Comparison of ENCODE assay signal across 16 mouse cellular contexts in genomic region chr3:149287080-149287479, GRCm38 (mm10).
"Had no signal": no experiment of that assay in that cellular context is flagged by ENCODE, and none has a peak within 500 bp of the region (broad histone marks: within the 10 kb centered on the region; RNA-seq: fewer than 3 reads in every experiment).

No protein-coding gene starts in this region.

- H3K36me3 ChIP-seq: neural tube, embryonic 13.5 days; neural tube, embryonic 15.5 days; stomach, embryonic 15.5 days had no signal

- H3K9me3 ChIP-seq: neural tube, embryonic 13.5 days; neural tube, embryonic 15.5 days; stomach, embryonic 15.5 days had no signal

- H3K9ac ChIP-seq: neural tube, embryonic 13.5 days; neural tube, embryonic 15.5 days; stomach, embryonic 15.5 days had no signal

- DNase-seq: retina, postnatal 1 day; right cerebral cortex, adult 18-20 months; right cerebral cortex, postnatal 14 days; right cerebral cortex, postnatal 25 days; right cerebral cortex, postnatal 4 days; spleen, adult 18-20 months; thymus, adult 18-20 months; thymus, adult 2 months; thymus, postnatal 14 days; thymus, postnatal 25 days; thymus, postnatal 36 days; thymus, postnatal 4 days had no signal

- H3K27me3 ChIP-seq: neural tube, embryonic 15.5 days; stomach, embryonic 15.5 days had no signal

- H3K27ac ChIP-seq: neural tube, embryonic 13.5 days; neural tube, embryonic 15.5 days; stomach, embryonic 15.5 days; stomach, postnatal 0 days had no signal

- H3K4me3 ChIP-seq: neural tube, embryonic 13.5 days; neural tube, embryonic 15.5 days; stomach, embryonic 15.5 days had no signal

- H3K4me1 ChIP-seq: stomach, embryonic 15.5 days had no signal

- H3K4me2 ChIP-seq: neural tube, embryonic 13.5 days; neural tube, embryonic 15.5 days; stomach, embryonic 15.5 days had no signal
